Mouse (Mus musculus): ENCODE measurements around the gene Acmsd. TPM values are rescaled to one million over a fixed set of nuclear protein-coding genes. Genes with fewer than 3 reads are reported as not detected.

Gene Acmsd
- total RNA-seq, 2 experiments from 2014 or later: 0.31 TPM; not detected in 1

- intact Hi-C loops (cut with DNase I): loop anchor here (5.0 kb wide), 1 partner anchor 93 kb away; the partner anchor contains the start of gene Rab3gap1
- no peak for DNase-seq
Observed at GRCm38 (mm10) chr1:127774501-127774880, 45.3 kb downstream of the Acmsd start.

GRCm38 (mm10) chr1:127775206-127775720, 46.0 kb downstream of the Acmsd start:
- intact Hi-C loops (cut with DNase I): no loop called here
- no peak for DNase-seq

- DNase-seq: no peak
- intact Hi-C loops (cut with DNase I): no loop called here
Observed at GRCm38 (mm10) chr1:127776246-127776645, 47.0 kb downstream of the Acmsd start.

- DNase-seq: no peak
- intact Hi-C loops (cut with DNase I): no loop called here
Observed at GRCm38 (mm10) chr1:127778611-127779010, 49.4 kb downstream of the Acmsd start.

- intact Hi-C loops (cut with DNase I): no loop called here
- no peak for DNase-seq
Observed at GRCm38 (mm10) chr1:127780142-127780541, 50.9 kb downstream of the Acmsd start.

- DNase-seq: no peak
Observed at GRCm38 (mm10) chr1:127780849-127781248, 51.6 kb downstream of the Acmsd start.

GRCm38 (mm10) chr1:127783862-127784261, 54.6 kb downstream of the Acmsd start:
- DNase-seq: no peak
- intact Hi-C loops (cut with DNase I): no loop called here

More at GRCm38 (mm10) chr1:127780849-127781248, 51.6 kb downstream of the Acmsd start:
- intact Hi-C loops (cut with DNase I): no loop called here

GRCm38 (mm10) chr1:127785882-127786281, 56.7 kb downstream of the Acmsd start:
- intact Hi-C loops (cut with DNase I): no loop called here
- DNase-seq: no peak

GRCm38 (mm10) chr1:127788943-127789342, 59.7 kb downstream of the Acmsd start:
- intact Hi-C loops (cut with DNase I): no loop called here

GRCm38 (mm10) chr1:127793459-127793858, 64.2 kb downstream of the Acmsd start:
- no peak for DNase-seq
- intact Hi-C loops (cut with DNase I): no loop called here

More at GRCm38 (mm10) chr1:127788943-127789342, 59.7 kb downstream of the Acmsd start:
- DNase-seq: no peak

GRCm38 (mm10) chr1:127795087-127795769, 66.0 kb downstream of the Acmsd start:
- DNase-seq: no peak
- intact Hi-C loops (cut with DNase I): no loop called here

- no peak for DNase-seq
- intact Hi-C loops (cut with DNase I): no loop called here
Observed at GRCm38 (mm10) chr1:127796341-127796740, 67.1 kb downstream of the Acmsd start.

- no peak for DNase-seq
- intact Hi-C loops (cut with DNase I): no loop called here
Observed at GRCm38 (mm10) chr1:127796752-127797151, 67.5 kb downstream of the Acmsd start.

- intact Hi-C loops (cut with DNase I): no loop called here
- DNase-seq: no peak
Observed at GRCm38 (mm10) chr1:127802916-127803315, 73.7 kb downstream of the Acmsd start.

- intact Hi-C loops (cut with DNase I): no loop called here
- DNase-seq: no peak
Observed at GRCm38 (mm10) chr1:127808671-127809070, 79.5 kb downstream of the Acmsd start.

- intact Hi-C loops (cut with DNase I): no loop called here
- DNase-seq: no peak
Observed at GRCm38 (mm10) chr1:127812929-127813328, 83.7 kb downstream of the Acmsd start.

GRCm38 (mm10) chr1:127816381-127816780, 87.2 kb downstream of the Acmsd start:
- intact Hi-C loops (cut with DNase I): no loop called here
- DNase-seq: no peak

Other genes with a start within 250 kb of the Acmsd start
- 1 to 10 TPM; 5.1 to 7.9 TPM for gene Tmem163, start 49.9 kb upstream of the Acmsd start, total RNA-seq (2021)
- gene Ccnt2, start 44.8 kb downstream of the Acmsd start, total RNA-seq (2021): 10 to 100 TPM; 33.5 to 33.9 TPM
- gene Map3k19, start 125.6 kb downstream of the Acmsd start, total RNA-seq (2021): under 1 TPM in 1 of 2 experiments, not detected in 1; 0.07 TPM
- gene Rab3gap1, start 139.4 kb downstream of the Acmsd start, total RNA-seq (2021): 10 to 100 TPM; 41.4 to 46.1 TPM

All from heart, postnatal 10 days (tissue).